Mouse (Mus musculus) liver, postnatal 0 days (tissue): Measurements from ENCODE around the gene Gypa. TPM values are rescaled to one million over a fixed set of nuclear protein-coding genes. Genes with fewer than 3 reads are reported as not detected.

Source experiments
- ATAC-seq: fragments of 200-750 bp; cut with Nextera tagmentation; 2 replicates; pipeline ENCODE4 v1.8.0; 2017; ENCODE audit warnings: mild to moderate bottlenecking, moderate library complexity
- DNase-seq: peaks from one replicate; pipeline ENCODE4 v3.0.0-alpha.2; 2016
- H3K27ac ChIP-seq: fragments of 300-500 bp; sonication (generic); 2 replicates; pipeline ENCODE4 v1.5.1; 2014; ENCODE audit warnings: antibody characterized with exemption, moderate library complexity, mild to moderate bottlenecking, low read depth
- H3K27me3 ChIP-seq: fragments of 300-500 bp; sonication (generic); 2 replicates; pipeline ENCODE4 v1.6.1; 2014; ENCODE audit warnings: low read length, control low read depth, mixed read lengths; ENCODE audit not compliant: insufficient read depth
- H3K36me3 ChIP-seq: fragments of 300-500 bp; sonication (generic); replicated peaks from 2 replicates; pipeline ENCODE4 v1.6.1; 2014; ENCODE audit warnings: mild to moderate bottlenecking, control low read depth, low read length, moderate library complexity, mixed read lengths; ENCODE audit not compliant: insufficient read depth
- H3K4me1 ChIP-seq: fragments of 300-500 bp; sonication (generic); 2 replicates; pipeline ENCODE4 v1.6.1; 2014; ENCODE audit warnings: antibody characterized with exemption, mild to moderate bottlenecking, control low read depth; ENCODE audit not compliant: insufficient read depth
- H3K4me2 ChIP-seq: fragments of 300-500 bp; sonication (generic); 2 replicates; pipeline ENCODE4 v1.6.1; 2014; ENCODE audit warnings: low read depth, mild to moderate bottlenecking, low read length, moderate library complexity, mixed read lengths
- H3K4me3 ChIP-seq: fragments of 300-500 bp; sonication (generic); 2 replicates; pipeline ENCODE4 v1.5.1; 2014; ENCODE audit warnings: low read depth, low read length
- H3K9ac ChIP-seq: fragments of 300-500 bp; sonication (generic); replicated peaks from 2 replicates; pipeline ENCODE4 v1.6.1; 2014; ENCODE audit warnings: mild to moderate bottlenecking, moderate library complexity
- H3K9me3 ChIP-seq: fragments of 300-500 bp; sonication (generic); 2 replicates; pipeline ENCODE4 v1.6.1; 2016; ENCODE audit warnings: mild to moderate bottlenecking, control low read depth, low read length, mixed read lengths
- CTCF ChIP-seq: sonication (generic); IDR thresholded peaks from 2 replicates; pipeline ENCODE4 v1.5.1; 2016; ENCODE audit warnings: antibody characterized with exemption, low read depth
- EP300 ChIP-seq: IDR thresholded peaks from 2 replicates; pipeline ENCODE4 v1.6.1; 2016; ENCODE audit warnings: antibody characterized with exemption, low read depth, mild to moderate bottlenecking
- WGBS: fragments of 180-500 bp; shearing (Covaris S2); extraction: QIAGEN DNeasy Blood & Tissue Kit; methylation state at CpG from one replicate; pipeline ENCODE4 v1.1.7; 2014; ENCODE audit not compliant: insufficient replicate concordance; 5-methylcytosine and 5-hydroxymethylcytosine counted together
- polyA plus RNA-seq: library from polyadenylated mRNA; unstranded; fragments of >200 nt; fragmentation: Nextera tagmentation; extraction: Ambion mirVana; gene quantifications from 2 replicates; pipeline ENCODE4 v1.2.1, GENCODE M21; 2015

The Gypa gene
- polyA plus RNA-seq, 1 experiment from 2014 or later: 278 TPM

- Histone ChIP-seq H3K9me3 (no peaks in the 10 kb centered on the region), H3K9ac (no peak overlapping the region), H3K27ac (no peak overlapping the region), H3K36me3 (no peaks in the 10 kb centered on the region), H3K4me3 (no peak overlapping the region), H3K4me2 (no peak overlapping the region), H3K27me3 (no peaks in the 10 kb centered on the region), H3K4me1 (no peaks in the 10 kb centered on the region)
- DNase-seq (no peak), ATAC-seq (no peak)
- WGBS: 81% methylated on average over 5 of the region's 5 CpGs
- TF ChIP-seq EP300: no peak
- no peak for TF ChIP-seq CTCF
Measured at GRCm38 (mm10) chr8:80526382-80527355, 33.1 kb downstream of the Gypa start.

GRCm38 (mm10) chr8:80541836-80542235, 48.3 kb downstream of the Gypa start:
- Histone ChIP-seq H3K4me2 (no peak overlapping the region), H3K9ac (no peak overlapping the region), H3K27me3 (no peaks in the 10 kb centered on the region), H3K27ac (no peak overlapping the region), H3K4me1 (no peaks in the 10 kb centered on the region), H3K9me3 (0 out of 2 replicates have a peak, but pooled peaks cover 3% of the 10 kb centered on the region), H3K4me3 (no peak overlapping the region), H3K36me3 (no peaks in the 10 kb centered on the region)
- TF ChIP-seq EP300: no peak
- no peak for TF ChIP-seq CTCF
- 82% methylated on average over 3 of the region's 3 CpGs for WGBS
- DNase-seq (no peak), ATAC-seq (no peak)

GRCm38 (mm10) chr8:80550436-80550835, 56.9 kb downstream of the Gypa start:
- no peak overlapping the region for H3K4me2 ChIP-seq
- no peaks in the 10 kb centered on the region for H3K27me3 ChIP-seq
- H3K4me1 ChIP-seq: peaks cover 3% of the 10 kb centered on the region; the same call in 1 of the 2 replicates
- no peak for ATAC-seq
- no peak for DNase-seq
- no peak overlapping the region for H3K4me3 ChIP-seq
- H3K36me3 ChIP-seq: no peaks in the 10 kb centered on the region
- TF ChIP-seq EP300: no peak
- TF ChIP-seq CTCF: no peak
- no peaks in the 10 kb centered on the region for H3K9me3 ChIP-seq
- H3K9ac ChIP-seq: no peak overlapping the region
- no peak overlapping the region for H3K27ac ChIP-seq

- H3K4me3 ChIP-seq: no peak overlapping the region
- WGBS: 36% methylated on average over 3 of the region's 3 CpGs
- no peaks in the 10 kb centered on the region for H3K27me3 ChIP-seq
- TF ChIP-seq CTCF (no peak), EP300 (peak; percentile 91)
- peak; percentile 36 for DNase-seq
- no peaks in the 10 kb centered on the region for H3K9me3 ChIP-seq
- H3K9ac ChIP-seq: no peak overlapping the region
- peak; percentile 92 for ATAC-seq
- no peak overlapping the region for H3K4me2 ChIP-seq
- peak overlapping the region; percentile 50; the same call in 1 of the 2 replicates for H3K27ac ChIP-seq
- peaks cover 3% of the 10 kb centered on the region; the same call in 1 of the 2 replicates for H3K4me1 ChIP-seq
- H3K36me3 ChIP-seq: no peaks in the 10 kb centered on the region
Measured at GRCm38 (mm10) chr8:80551303-80551702, 57.7 kb downstream of the Gypa start.

- no peak for DNase-seq
- Histone ChIP-seq H3K36me3 (no peaks in the 10 kb centered on the region), H3K4me2 (no peak overlapping the region), H3K27me3 (no peaks in the 10 kb centered on the region), H3K9me3 (no peaks in the 10 kb centered on the region), H3K4me3 (no peak overlapping the region), H3K9ac (no peak overlapping the region), H3K4me1 (peaks cover 3% of the 10 kb centered on the region; the same call in 1 of the 2 replicates), H3K27ac (no peak overlapping the region)
- ATAC-seq: peak; percentile 77
- 85% methylated on average over 2 of the region's 2 CpGs for WGBS
- TF ChIP-seq EP300 (no peak), CTCF (no peak)
Measured at GRCm38 (mm10) chr8:80554991-80555390, 61.4 kb downstream of the Gypa start.

Other genes with a start within 250 kb of the Gypa start
- 0.08 and 0.12 TPM in 2 replicates for gene Frem3, start 117.3 kb downstream of the Gypa start, polyA plus RNA-seq
- gene Smarca5, start 245.7 kb downstream of the Gypa start, polyA plus RNA-seq: 25.3 and 25.4 TPM in 2 replicates